Mouse (Mus musculus): ENCODE measurements around the gene Otof.

Otof gene

DNA sequence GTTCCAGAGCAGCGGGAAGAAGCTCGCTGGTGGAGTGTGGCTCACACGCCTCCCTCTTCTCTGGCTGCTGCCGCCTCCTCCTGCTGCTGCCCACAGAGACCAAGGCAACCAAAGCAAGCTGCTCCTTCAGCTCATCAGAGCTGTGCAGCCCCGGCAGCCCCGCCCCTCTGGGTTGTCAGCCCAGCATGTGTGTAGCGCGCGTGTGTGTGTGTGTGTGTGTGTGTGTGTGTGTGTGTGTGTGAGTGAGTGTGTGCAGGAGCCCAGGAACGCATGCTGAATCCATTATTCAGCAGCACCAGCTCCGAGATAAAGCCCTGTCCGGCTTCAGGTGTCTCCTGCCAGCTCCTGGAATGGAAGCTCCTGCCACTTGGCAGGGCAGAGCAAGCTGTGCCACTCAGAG is at the start of gene Otof:
Gene Otof (minus strand): TSS at position 112 of the 400 bp plus-strand sequence.
- DNase-seq (ENCODE audit: low spot score): peak; percentile 57

DNA sequence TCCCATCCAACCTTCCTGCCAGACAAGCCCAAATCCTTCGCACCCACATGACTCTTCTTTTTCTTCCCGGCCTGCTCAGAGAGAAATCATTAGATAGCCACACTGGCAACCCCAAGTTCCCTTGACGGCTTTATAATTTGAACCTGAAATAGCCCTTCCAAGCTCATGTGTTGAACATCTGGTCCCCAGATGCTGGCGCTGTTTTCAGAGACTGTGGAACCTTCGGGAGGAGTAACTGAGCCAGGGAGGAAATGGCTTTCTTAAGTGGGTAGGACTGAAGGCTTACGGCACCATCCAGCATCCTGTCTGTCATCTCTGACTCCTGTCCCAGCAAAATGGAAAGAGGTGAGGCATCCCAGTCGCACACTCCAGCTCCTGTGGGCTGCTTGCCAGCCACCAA is 35.6 kb upstream of the Otof start:
- DNase-seq (ENCODE audit: low spot score): no peak

DNA sequence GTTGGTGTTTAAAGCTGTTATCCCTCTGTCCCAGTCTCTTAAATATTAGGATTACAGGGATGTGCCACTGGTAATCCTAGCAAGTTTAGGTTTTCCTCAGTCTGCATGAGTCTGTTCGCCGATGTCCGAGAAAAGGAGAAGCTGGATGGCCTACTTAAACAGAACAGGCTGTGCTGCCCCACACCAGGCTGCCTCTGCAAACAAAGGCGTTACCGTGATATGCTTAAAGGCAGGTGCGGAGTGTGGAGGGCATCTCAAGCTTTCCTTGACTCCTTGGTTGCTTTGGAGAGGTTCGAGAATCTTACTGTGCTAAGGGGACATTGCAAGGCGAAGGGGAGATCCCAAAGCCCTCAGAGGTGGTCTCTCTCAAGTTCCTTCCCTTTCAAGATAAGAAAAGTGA is 35.1 kb upstream of the Otof start:
- no peak for DNase-seq (ENCODE audit: low spot score)

DNA sequence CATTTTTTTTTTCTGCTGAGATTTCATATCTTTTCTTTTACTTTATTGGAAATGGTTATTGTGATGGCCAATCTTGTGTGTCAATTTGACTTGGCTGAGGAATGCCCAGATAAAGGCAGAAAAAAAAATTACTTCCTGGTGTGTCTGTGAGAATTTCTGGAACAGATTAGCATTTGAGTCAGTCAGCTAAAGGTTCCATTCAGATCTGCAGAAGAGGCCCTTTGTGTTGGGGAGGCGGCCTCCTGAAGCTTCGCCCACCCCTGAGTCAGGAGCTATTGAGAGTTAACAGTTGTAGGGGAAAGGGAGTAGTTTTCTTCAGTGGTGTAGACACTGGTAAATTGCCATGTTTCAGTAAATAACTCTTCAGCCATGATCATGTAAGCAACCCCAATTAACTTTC is 33.6 kb upstream of the Otof start:
- DNase-seq (ENCODE audit: low spot score): no peak

DNA sequence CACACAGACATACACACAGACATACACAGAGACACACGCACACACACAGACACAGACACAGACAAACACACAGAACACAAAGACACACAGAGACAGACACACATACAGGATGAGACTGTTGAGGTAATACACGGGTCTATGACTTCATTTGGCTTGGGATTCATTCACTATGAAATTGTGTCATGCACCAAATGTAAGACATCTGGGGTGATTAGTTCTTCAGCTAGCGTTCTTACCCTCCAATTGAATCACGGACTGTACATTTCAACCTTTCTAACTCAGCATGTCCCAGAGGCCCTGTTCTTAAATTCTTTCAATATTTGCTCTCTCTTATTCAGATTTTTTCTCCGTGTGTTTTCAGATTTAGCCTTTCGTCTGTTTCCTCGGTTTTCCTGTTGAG is 32.9 kb upstream of the Otof start:
- DNase-seq (ENCODE audit: low spot score): no peak

DNA sequence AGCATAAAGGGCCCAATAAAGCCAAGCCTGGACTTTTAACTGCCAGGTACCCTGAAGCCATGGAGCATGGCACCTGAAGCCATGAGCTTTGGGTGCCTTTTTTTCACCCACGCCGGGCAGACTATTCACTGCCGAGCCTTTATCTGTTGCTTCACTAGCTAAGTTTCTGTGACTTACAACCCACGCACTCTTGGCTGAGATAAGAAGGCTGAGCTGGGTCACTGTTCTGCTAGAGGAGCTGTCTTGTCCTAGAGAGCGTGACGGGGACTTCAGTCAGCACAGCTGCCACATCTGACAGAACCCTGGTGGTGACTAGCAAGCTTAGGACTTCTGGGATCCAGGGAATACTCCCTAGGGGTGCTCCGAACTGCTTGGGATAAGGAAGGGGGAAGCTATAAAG is 32.0 kb upstream of the Otof start:
- no peak for DNase-seq (ENCODE audit: low spot score)

DNA sequence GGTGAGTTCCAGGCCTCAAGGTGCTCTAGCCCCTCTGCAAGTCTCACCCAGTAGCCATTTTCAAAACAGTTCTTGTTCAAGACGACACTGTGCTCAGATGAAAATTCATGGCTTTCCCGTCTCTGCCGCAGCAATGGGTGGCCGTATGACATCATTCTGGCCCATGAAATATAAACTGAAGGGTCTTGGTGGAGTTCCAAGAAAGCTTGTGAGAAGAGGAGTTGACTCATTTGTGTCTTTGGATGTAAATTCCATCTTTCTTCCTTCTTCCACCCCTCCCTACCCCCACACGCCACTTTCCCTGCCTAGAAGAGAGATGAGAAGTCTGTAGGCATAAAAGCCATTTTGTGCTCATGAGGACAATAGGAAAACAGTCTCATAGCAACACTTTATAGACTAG is 29.1 kb upstream of the Otof start:
- no peak for DNase-seq (ENCODE audit: low spot score)

DNA sequence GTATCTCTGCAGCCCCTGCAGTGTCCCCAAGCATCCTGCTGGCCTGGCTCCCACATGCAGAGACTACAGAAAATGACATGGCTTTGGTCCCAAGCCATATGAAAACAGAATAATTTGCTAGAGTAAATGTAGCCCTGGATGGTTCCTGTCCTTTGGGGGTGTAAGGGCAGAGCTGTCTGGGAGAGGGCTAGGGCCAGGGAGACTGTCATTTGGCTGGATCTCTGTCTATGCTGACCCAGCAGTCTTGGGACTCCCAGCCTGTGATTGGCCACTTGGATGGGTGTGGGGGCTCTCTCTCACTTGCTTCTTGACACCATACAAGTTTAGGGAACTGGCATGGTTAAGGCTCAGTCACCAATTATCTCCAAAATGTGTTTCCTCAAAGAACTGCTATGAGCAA is 28.5 kb upstream of the Otof start:
- no peak for DNase-seq (ENCODE audit: low spot score)

DNA sequence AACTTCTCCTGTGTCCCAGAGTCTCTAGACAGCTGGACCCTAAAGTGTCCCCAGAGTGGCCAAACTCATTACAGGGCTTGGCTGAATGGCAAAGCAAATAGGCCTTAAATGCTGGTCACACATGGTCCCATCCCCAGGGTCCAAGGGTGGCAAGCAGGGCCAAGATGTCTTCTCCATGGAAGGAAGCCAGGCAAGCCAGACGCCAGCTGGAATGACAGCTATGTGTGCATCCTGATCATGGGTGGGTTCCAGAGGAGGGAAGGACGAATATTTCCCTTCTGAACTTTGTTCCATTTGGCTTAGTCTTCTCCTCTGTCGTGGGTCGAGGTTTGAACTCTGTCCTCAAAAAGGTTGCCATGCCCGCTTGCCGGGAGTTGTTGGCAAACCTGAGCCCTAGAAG is 23.4 kb upstream of the Otof start:
- DNase-seq (ENCODE audit: low spot score): no peak

DNA sequence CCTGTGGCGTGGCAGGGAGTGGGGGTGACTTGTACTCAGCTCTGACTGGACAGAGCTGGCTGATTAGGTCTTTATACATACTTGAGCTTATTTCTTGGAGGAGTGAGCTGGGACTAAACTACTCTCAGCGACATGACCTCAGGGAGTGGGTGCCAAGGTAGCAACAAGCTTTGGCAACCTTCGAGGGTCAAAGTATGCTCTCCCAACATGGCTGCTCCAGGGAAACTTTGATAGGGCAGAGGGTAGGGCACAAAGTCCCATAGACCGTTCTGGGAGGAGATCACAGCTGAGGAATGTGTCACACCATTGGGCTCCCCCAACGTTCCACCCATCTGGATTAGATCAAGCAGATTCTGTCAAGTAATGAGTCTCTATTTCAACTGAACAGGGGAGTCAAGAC is 22.9 kb upstream of the Otof start:
- DNase-seq (ENCODE audit: low spot score): no peak

DNA sequence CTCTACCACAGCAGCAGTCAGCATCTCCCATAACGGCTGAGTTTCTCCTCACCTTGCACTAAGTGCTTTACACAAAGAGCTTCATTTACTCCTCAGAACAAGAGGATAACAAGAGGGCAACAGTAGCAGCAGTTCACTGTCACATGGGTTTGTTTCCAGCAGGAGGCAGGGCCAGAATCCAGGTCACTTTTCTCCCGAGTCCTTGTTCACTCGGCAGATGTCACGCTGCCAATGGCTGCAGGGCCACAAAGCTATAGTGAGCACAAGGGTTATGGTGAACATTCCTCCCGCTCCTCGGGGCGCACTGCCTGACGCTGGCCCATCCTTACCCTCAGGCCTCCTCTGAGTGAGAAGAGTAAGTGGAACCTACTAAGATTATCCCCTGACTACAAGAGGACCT is 21.8 kb upstream of the Otof start:
- no peak for DNase-seq (ENCODE audit: low spot score)

DNA sequence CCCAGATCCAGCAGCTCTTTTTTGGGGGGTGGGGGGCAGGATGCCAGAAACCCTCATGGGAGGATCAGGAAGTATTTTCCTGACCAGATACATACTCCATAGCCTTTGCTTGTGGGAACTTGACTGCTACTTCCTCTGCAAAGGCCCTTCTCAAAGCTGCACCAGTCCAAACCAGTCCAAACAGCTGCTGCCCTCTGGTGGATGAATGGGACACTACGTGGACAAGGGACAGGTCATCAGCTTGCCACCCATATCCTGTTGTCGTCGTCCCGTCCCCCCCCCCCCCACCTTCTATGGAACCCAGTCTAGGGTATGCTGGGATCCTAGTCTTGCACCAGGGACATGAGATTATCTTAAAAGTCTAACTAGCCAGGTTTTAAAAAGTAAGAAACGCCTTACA is 20.6 kb upstream of the Otof start:
- DNase-seq (ENCODE audit: low spot score): peak; percentile 76

DNA sequence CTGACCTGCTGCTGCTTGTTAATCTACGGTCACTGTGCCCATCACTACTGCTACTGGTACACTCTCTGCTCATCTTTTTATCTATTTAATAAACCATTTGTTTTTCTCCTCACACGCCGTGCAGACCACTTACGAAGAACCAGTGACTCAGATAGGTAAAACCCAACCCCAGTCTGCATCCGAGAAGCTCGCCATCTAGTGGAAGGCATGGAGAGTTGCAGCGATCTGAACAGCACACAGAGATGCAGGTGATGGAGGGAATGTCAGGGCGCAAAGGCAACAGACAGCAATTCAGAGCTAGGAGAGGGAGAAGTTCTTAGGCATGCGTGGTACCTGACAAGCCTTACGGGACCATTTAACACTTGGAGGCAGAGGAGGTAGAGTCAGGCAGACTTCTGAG is 14.8 kb upstream of the Otof start:
- DNase-seq (ENCODE audit: low spot score): peak; percentile 15

DNA sequence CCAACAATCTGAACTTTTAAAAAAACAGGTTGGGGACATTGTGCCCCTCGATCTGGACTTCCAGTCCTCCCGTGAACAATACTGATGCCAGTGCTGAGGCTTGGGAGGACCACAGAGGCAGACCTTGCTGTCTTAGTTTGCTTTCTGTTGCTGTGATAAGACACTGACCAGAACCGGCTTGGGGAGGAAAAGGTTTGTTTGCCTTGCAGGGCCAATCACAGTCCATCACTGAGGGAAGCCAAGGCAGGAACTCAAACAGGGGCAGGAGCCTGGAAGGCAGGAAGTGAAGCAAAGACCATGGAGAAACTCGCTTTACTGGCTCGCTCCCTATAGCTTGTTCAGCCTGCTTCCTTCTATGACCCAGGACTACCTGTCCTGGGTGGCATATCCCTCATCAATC is 10.4 kb upstream of the Otof start:
- no peak for DNase-seq (ENCODE audit: low spot score)

DNA sequence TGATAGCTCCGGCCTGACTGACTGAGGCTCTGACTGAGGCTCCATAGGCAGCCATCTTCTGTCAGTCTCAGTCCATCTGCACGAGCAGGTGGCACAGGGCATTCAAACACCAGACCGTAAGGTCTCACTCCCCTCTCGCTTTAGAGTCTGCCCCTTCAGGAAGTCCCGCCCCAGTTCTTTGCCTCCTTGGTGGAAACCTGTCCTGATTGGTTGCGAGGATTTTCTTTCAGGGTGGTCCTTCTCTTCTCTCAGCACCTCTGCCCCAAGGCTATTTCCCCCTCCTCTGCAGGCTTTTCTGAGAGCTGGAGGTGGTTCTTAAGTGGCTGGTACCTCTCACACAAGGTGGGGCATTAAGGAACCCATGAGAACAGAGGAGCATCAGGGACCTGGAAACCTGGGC is 8.7 kb upstream of the Otof start:
- DNase-seq (ENCODE audit: low spot score): no peak

DNA sequence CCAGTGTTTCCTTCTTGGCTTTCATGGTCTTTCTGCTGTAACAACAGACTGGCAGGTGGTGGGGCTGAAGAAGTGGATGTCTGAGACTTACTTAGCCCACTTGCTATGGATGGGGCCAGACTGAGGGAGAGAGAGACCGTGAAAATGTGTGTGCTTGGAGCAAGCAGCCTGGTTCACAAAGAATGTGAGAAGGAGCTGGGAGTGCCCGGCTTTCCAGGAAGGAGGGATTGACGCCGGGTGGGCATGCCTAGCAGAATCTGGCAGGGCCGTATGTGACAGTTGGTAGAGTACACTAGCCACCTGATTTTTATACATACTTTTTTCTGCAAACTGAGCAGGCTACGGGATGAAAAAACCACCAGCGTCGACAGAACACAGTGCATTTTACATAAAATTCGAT is 4.6 kb upstream of the Otof start:
- peak; percentile 22 for DNase-seq (ENCODE audit: low spot score)

DNA sequence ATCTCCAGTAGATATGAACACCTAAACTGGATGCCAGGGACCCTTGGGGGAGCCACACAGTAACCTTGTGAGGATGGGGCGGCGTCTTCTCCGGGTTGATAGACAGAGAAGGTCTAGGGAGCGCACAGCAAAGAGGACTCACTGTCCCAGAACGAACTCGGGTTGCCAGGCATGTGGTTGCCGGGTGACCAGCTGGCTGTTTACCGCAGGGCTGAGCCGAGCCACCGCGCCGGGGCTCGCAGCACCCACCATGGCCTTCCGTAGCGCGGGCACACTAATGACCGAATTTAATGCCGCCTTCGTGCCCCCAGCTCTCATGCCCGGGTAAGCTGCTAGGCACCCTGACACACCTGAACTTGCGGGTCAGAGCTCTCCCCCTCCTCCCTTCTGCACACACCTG is 4.1 kb upstream of the Otof start, which contains the start of gene 1700001C02Rik:
Gene 1700001C02Rik (plus strand): TSS at position 187 of the 400 bp plus-strand sequence.
- DNase-seq (ENCODE audit: low spot score): peak; percentile 12

DNA sequence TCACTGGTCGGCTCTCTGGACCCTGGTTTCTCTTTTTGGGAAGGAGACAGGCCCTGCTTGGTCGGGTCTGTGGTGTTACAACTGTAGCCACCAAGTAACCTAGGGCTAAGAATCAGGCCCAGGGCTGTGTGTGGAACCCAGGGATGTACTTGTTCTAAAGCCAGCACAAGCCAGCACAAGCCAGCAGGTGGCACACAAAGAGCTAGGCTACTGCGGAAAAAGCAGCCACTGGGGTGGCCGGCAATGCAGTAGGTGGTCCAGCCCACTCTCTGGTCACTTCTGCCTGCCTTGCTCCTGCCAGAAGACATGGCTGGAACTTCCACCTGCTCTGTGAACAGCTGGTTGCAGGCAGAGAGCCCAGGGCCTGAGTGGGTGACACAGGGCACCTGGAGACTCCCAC is 1.6 kb downstream of the Otof start:
- no peak for DNase-seq (ENCODE audit: low spot score)

DNA sequence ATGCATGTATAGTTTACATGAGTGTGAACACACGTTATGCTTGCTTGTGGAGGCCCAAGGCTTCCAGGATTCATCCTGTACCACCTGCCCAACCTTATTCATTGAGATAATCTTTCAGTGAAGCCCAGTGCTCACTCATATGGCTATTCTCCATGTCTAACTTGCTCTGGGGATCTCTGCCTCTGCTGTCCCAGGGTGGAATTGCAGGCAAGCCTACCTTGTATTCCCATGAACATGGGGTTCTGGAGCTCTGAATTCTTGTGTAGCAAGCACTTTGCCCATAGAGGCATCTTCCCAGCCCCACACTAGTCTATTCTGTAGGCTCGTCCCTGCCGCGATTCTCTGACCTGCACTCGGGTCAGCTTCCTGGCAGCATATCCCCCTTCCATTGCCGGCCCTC is 5.7 kb downstream of the Otof start:
- DNase-seq (ENCODE audit: low spot score): peak; percentile 27

DNA sequence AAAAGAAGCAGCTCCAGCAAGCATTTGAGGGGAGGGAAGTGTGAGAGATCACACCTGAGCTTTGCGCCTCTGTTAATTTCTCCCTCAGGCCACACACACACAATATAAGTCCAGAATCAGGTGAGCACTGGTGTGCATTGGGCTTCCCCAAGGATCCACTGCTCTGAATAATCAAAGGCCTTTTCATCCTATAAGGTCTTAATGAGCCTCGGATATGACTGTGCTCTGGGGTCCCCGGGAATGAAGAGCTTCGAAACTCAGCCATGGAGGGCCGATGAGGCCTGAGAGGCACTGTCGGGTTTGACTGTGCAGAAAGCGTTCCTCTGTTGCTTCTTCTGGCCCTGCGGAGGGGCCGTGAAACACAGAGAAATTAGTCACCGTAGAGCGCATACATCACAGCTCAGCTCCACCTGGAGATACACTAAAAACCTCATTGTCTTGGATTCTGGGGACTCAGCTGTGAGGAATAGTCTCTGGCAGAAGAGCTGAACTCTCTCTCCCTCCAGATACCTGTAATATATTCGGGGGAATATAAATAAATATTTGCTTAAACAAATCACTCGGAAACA is 17.3 kb downstream of the Otof start:
- DNase-seq (ENCODE audit: low spot score): no peak

DNA sequence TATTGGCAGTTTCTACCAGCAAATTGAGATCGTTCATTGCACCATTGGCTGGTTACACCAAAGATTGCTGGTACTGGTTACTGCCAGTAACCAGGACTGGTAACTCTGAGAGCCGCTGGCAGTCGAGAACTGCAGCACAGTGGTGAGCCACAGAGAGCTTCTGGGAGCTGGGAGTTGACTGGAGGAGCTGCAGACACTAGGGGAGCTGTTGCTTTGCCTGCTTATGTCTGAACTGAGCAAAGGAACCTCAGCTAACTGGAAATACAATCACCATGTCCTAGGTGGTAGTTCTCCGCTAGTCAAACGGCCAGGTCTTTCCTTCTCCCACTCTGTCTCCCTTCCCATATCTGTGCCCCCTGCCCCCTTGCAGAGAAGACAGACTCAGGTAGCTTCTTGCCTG is 19.5 kb downstream of the Otof start:
- DNase-seq (ENCODE audit: low spot score): no peak

DNA sequence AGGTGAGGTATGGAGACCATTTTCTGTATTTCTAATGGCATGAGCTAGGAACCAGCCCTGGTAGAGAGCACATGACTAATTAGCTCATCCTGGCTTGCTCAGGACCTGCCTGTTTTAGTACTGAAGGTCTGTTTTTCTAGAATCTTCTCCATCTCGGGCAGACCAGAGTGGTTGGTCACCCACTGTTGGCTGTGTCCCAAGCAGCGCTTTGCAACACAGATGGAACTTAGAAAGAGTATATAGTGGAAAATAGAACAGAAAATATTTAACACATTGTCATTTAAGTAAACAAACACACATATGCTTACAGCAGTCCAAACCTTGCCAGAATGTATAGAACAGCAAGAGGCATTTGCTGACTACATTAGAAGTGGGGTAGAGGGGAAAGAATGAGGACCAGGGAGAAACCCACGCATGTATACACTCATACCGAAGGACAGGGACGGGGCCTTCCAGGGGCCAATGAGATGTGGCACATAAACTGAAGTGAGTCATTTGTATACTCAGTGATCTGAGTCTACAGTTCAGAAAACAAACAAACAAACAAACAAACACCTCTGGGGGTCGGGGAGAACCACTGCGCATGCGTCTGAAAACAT is 21.3 kb downstream of the Otof start:
- DNase-seq (ENCODE audit: low spot score): no peak

DNA sequence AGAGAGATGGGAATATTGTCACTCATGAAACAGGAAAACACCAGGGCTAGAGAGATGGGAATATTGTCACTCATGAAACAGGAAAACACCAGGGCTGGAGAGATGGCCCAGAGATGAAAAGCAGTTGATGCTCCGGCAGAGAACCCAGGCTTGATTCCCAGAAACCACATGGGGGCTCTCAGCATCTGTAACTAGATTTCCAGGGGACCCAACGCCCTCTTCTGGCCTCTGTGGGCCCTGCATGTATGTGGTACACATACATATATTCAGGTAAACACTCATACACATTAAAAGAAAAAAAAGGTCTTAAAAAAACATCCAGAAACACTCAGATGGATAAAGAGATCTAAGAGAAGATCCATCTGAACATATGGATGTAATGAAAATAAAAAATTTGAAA is 22.8 kb downstream of the Otof start:
- no peak for DNase-seq (ENCODE audit: low spot score)

DNA sequence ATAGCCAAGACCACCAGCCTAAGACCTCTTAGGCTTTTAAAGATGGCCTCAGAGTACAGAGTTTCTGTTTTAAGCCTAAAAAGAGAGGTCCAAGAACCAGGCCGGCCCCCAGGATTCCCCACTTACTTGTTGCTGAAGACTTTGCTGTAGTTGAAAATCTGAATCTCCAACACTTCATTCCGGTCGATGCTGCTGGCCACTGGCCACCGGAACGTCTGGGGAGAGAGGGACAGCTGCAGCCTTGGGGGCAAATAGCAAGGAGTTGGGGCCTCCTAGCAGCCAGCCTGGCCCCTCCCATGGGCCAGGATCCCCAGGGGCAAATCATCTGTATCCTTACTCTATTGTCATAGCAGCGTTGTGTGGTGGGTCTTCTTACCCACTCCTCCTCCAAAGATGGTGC is 34.3 kb downstream of the Otof start:
- no peak for DNase-seq (ENCODE audit: low spot score)
